Mouse (Mus musculus) myocyte (in vitro differentiated cells): Measurements from ENCODE around the gene Rnf180. TPM values are rescaled to one million over a fixed set of nuclear protein-coding genes. Genes with fewer than 3 reads are reported as not detected.
"Not testable (repeated sequence)": the region's sequence is repeated elsewhere in the genome, so short reads cannot be mapped to it uniquely, and the experiment has no call there.

Experiments
- H3K27me3 ChIP-seq: one replicate; pipeline ENCODE4 v1.6.1; 2011; ENCODE audit not compliant: control insufficient read depth, insufficient read depth, insufficient read length
- H3K36me3 ChIP-seq: one replicate; pipeline ENCODE4 v1.6.1; 2011; ENCODE audit not compliant: control insufficient read depth, insufficient read depth
- H3K4me2 ChIP-seq: one replicate; pipeline ENCODE4 v1.6.1; 2011; ENCODE audit warnings: low read depth, control low read depth
- H3K4me3 ChIP-seq: one replicate; pipeline ENCODE4 v1.5.1; 2011; ENCODE audit warnings: mild to moderate bottlenecking, control low read depth, moderate library complexity
- H3K79me2 ChIP-seq: one replicate; pipeline ENCODE4 v1.6.1; 2011; ENCODE audit not compliant: control insufficient read depth, insufficient read depth
- H3ac ChIP-seq: one replicate; pipeline ENCODE4 v1.6.1; 2011; ENCODE audit not compliant: control insufficient read depth, insufficient read length
- CEBPB ChIP-seq: IDR thresholded peaks from 2 replicates; pipeline ENCODE4 v1.6.1; 2011; ENCODE audit warnings: mild to moderate bottlenecking, moderate library complexity; ENCODE audit not compliant: poor library complexity, insufficient read depth, severe bottlenecking
- E2F4 ChIP-seq: IDR thresholded peaks from one replicate; pipeline ENCODE4 v1.6.1; 2011; ENCODE audit warnings: mild to moderate bottlenecking, control low read depth, moderate library complexity; ENCODE audit not compliant: insufficient read depth
- MAX ChIP-seq: IDR thresholded peaks from one replicate; pipeline ENCODE4 v1.6.1; 2011; ENCODE audit warnings: low read depth, mild to moderate bottlenecking, control low read depth
- MYOD1 ChIP-seq, 3 experiments: IDR thresholded peaks; one replicate each; pipeline ENCODE4 v1.6.1; 2011; ENCODE audit warnings: control low read depth in 2 of 3, low read depth in 2 of 3, mild to moderate bottlenecking in 2 of 3, moderate library complexity in 1 of 3; ENCODE audit not compliant: insufficient read length in 2 of 3, control insufficient read depth in 1 of 3
- MYOG ChIP-seq, 3 experiments: IDR thresholded peaks; one replicate each; pipeline ENCODE4 v1.6.1; 2011; ENCODE audit warnings: control low read depth in 2 of 3, low read depth in 2 of 3, mild to moderate bottlenecking in 2 of 3; ENCODE audit not compliant: insufficient read length in 2 of 3, control insufficient read depth in 1 of 3, insufficient read depth in 1 of 3
- POLR2A ChIP-seq: IDR thresholded peaks from one replicate; pipeline ENCODE4 v1.6.1; 2011; ENCODE audit warnings: low read depth, mild to moderate bottlenecking, control low read depth, moderate library complexity; ENCODE audit not compliant: insufficient read length
- POLR2AphosphoS2 ChIP-seq: IDR thresholded peaks from one replicate; pipeline ENCODE4 v1.6.1; 2011; ENCODE audit warnings: low read depth, control low read depth; ENCODE audit not compliant: insufficient read length
- REST ChIP-seq: IDR thresholded peaks from one replicate; pipeline ENCODE4 v1.6.1; 2011; ENCODE audit warnings: mild to moderate bottlenecking, control low read depth, moderate library complexity; ENCODE audit not compliant: insufficient read depth, insufficient read length
- SRF ChIP-seq: IDR thresholded peaks from one replicate; pipeline ENCODE4 v1.6.1; 2011; ENCODE audit warnings: low read depth; ENCODE audit not compliant: control insufficient read depth, insufficient read length
- TCF12 ChIP-seq: IDR thresholded peaks from one replicate; pipeline ENCODE4 v1.6.1; 2011; ENCODE audit warnings: mild to moderate bottlenecking, control low read depth; ENCODE audit not compliant: poor library complexity, insufficient read depth, severe bottlenecking
- TCF3 ChIP-seq: IDR thresholded peaks from one replicate; pipeline ENCODE4 v1.6.1; 2011; ENCODE audit warnings: low read depth, control low read depth; ENCODE audit not compliant: insufficient read length
- USF1 ChIP-seq: IDR thresholded peaks from one replicate; pipeline ENCODE4 v1.6.1; 2011; ENCODE audit warnings: low read depth, mild to moderate bottlenecking, control low read depth, moderate library complexity
- polyA plus RNA-seq: library from polyadenylated mRNA; unstranded; fragments of >200 nt; fragmentation: generic; extraction: Trizol; gene quantifications from one replicate; pipeline ENCODE4 v1.2.1, GENCODE M21; 2012; ENCODE audit warnings: missing spikeins

The Rnf180 gene
- polyA plus RNA-seq, 1 experiment = not detected

- Histone ChIP-seq H3K4me2 (no peak overlapping the region), H3K79me2 (no peaks in the 10 kb centered on the region), H3K4me3 (no peak overlapping the region), H3K36me3 (no peaks in the 10 kb centered on the region), H3ac (no peak overlapping the region), H3K27me3 (no peaks in the 10 kb centered on the region)
- TF ChIP-seq E2F4 (no peak), SRF (no peak), TCF12 (no peak), TCF3 (no peak), MYOG (IDR thresholded peaks at IDR 0.05; ENCODE audit: control insufficient read depth in 1 of 3, insufficient read depth in 1 of 3, insufficient read length in 2 of 3, low read depth in 2 of 3) (no peak), REST (no peak), USF1 (no peak), POLR2AphosphoS2 (no peak), MAX (no peak), MYOD1 (IDR thresholded peaks at IDR 0.05; ENCODE audit: control insufficient read depth in 1 of 3, insufficient read length in 2 of 3, low read depth in 2 of 3) (no peak), POLR2A (no peak), CEBPB (no peak)
These were observed 18.1 kb upstream of the Rnf180 start for GRCm38 (mm10) chr13:105312763-105313162.

DNA sequence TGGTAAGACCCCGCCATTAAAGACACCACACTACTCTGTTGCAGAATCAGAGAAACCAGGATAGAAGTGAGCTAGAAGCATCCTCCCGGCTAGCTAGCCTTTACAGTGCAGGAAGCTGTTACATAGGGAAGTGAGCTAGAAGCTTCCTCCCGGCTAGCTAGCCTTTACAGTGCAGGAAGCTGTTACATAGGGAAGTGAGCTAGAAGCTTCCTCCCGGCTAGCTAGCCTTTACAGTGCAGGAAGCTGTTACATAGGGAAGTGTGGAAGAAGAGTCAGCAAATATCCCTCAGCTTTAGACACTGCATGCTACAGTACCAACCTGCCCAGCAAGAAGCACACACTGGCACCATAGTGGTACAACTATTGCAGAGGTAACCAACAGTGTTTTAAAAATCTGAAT lies 15.9 kb upstream of the Rnf180 start:
- H3ac ChIP-seq, H3K36me3 ChIP-seq, H3K4me3 ChIP-seq, H3K27me3 ChIP-seq, H3K79me2 ChIP-seq, H3K4me2 ChIP-seq: not testable (repeated sequence)

DNA sequence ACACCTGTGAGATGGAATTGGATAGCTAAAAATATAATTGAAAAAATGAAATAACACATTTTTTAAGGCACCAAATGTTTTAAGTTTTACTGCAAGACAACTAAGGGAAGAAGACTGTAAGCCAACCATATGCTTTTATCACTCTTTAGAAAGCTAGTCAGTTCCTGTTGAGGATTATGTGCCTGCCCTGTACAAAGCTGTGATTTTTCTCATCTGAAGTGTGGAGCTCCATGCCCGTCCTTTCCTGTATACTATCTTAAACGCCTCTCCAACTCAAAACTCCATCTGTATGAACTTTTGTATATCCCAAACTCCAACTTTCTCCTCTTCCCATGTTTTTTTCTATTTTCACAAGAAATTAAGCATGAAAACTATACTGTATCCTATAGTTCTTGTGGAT lies 10.9 kb upstream of the Rnf180 start:
- TF ChIP-seq MYOD1 (IDR thresholded peaks at IDR 0.05; ENCODE audit: control insufficient read depth in 1 of 3, insufficient read length in 2 of 3, low read depth in 2 of 3) (no peak), MAX (no peak), POLR2AphosphoS2 (no peak), SRF (no peak), POLR2A (no peak), TCF3 (no peak), TCF12 (no peak), E2F4 (no peak), REST (no peak), USF1 (no peak), CEBPB (no peak), MYOG (IDR thresholded peaks at IDR 0.05; ENCODE audit: control insufficient read depth in 1 of 3, insufficient read depth in 1 of 3, insufficient read length in 2 of 3, low read depth in 2 of 3) (no peak)
- Histone ChIP-seq H3K4me3 (no peak overlapping the region), H3K79me2 (no peaks in the 10 kb centered on the region), H3K4me2 (no peak overlapping the region), H3ac (no peak overlapping the region), H3K27me3 (no peaks in the 10 kb centered on the region), H3K36me3 (no peaks in the 10 kb centered on the region)

DNA sequence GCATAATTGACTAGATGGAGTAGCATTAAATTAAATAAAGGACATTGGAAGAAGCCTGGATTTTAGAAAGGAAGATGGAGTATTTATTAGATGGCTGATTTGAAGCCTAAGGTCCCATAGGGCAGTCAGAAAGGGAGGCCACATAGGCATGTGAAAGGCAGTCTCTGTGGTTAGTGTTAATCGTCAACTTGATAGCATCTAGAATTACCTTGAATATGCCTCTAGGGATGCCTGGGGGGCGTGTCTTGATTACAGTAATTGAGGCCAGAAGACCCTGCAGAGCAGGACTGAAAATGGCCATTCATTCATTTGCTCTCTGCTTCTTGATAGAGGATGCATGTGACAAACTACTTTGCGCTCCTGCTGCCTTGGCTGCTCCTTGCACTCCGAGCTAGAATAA lies 9.4 kb upstream of the Rnf180 start:
- TF ChIP-seq MAX = no peak
- TF ChIP-seq USF1 = no peak
- no peak for TF ChIP-seq MYOD1 (IDR thresholded peaks at IDR 0.05; ENCODE audit: control insufficient read depth in 1 of 3, insufficient read length in 2 of 3, low read depth in 2 of 3)
- no peak for TF ChIP-seq TCF3
- TF ChIP-seq SRF = no peak
- no peak for TF ChIP-seq TCF12
- no peak for TF ChIP-seq POLR2AphosphoS2
- TF ChIP-seq E2F4 = no peak
- TF ChIP-seq CEBPB = no peak
- H3K4me2 ChIP-seq = no peak overlapping the region
- no peak overlapping the region for H3K4me3 ChIP-seq

DNA sequence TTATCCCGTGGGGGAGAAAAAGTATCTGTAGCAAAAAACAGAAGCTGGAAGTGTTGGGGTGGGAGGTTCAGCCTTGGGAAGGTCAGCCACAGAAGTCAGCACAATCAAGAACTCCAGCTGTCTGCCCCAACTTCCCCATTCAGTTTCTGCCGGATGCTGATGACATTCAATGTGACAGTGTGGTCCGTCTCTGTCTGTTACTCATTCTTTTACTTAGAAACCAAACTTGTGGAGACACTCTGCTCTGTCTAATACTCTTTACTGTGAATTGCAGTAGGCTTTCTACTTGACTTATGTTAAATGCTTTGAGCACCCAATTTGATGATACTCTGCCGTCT lies 5.4 kb upstream of the Rnf180 start:
- no peak for TF ChIP-seq POLR2A
- no peak for TF ChIP-seq TCF12
- no peak for TF ChIP-seq MYOG (IDR thresholded peaks at IDR 0.05; ENCODE audit: control insufficient read depth in 1 of 3, insufficient read depth in 1 of 3, insufficient read length in 2 of 3, low read depth in 2 of 3)
- TF ChIP-seq POLR2AphosphoS2 = no peak
- TF ChIP-seq MYOD1 (IDR thresholded peaks at IDR 0.05; ENCODE audit: control insufficient read depth in 1 of 3, insufficient read length in 2 of 3, low read depth in 2 of 3) = no peak
- TF ChIP-seq TCF3 = no peak
- TF ChIP-seq MAX = no peak
- TF ChIP-seq REST = no peak
- no peak for TF ChIP-seq SRF
- no peak for TF ChIP-seq USF1
- no peak for TF ChIP-seq E2F4
- no peak for TF ChIP-seq CEBPB
- H3K27me3 ChIP-seq = no peaks in the 10 kb centered on the region
- no peak overlapping the region for H3K4me3 ChIP-seq
- no peak overlapping the region for H3ac ChIP-seq
- no peak overlapping the region for H3K4me2 ChIP-seq
- H3K36me3 ChIP-seq = no peaks in the 10 kb centered on the region
- H3K79me2 ChIP-seq = no peaks in the 10 kb centered on the region

More for the DNA sequence above, 9.4 kb upstream of the Rnf180 start:
- Histone ChIP-seq H3ac (no peak overlapping the region), H3K27me3 (no peaks in the 10 kb centered on the region), H3K36me3 (no peaks in the 10 kb centered on the region), H3K79me2 (no peaks in the 10 kb centered on the region)
